Mouse (Mus musculus) embryo, embryonic 10.5 days (tissue): ENCODE data around the gene Trim17.

ENCODE experiments used
- DNase-seq: peaks from one replicate; pipeline ENCODE4 v3.0.0-alpha.2; 2015; ENCODE audit warnings: low spot score

Trim17 gene

DNA sequence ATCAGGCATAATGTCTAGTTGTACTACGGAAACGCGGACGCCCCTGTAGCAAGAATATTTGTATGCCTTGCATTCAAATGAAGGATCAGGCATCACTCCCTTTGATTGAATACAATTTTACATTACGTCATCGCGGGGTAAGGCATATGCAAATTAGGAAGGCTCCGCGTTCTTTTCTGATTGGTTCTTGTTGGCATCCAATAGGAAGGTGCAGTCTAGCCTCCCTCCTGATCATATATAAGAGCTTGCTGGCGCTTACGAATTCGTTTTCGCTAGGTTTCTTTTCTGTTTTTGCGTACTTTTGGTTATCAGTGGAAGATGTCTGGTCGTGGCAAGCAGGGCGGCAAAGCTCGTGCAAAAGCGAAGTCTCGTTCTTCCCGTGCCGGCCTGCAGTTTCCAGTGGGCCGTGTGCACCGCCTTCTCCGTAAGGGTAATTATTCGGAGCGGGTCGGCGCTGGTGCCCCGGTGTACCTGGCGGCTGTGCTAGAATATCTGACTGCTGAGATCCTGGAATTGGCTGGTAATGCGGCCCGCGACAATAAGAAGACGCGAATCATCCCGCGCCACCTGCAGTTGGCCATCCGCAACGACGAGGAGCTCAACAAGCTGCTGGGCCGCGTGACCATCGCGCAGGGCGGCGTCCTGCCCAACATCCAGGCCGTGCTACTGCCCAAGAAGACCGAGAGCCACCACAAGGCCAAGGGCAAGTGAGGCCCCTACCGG is at the start of gene Trim17, which contains the start of gene Hist3h2a:
Trim17 (plus strand) TSS at position 266 of the 723 bp plus-strand sequence.
Hist3h2a (plus strand) TSS at position 266 of the 723 bp plus-strand sequence.
- peak; percentile 99 for DNase-seq

GRCm38 (mm10) chr11:58904838-58905237 is 49.6 kb upstream of the Trim17 start:
- DNase-seq = peak; percentile 53

GRCm38 (mm10) chr11:58913776-58914175 is 40.7 kb upstream of the Trim17 start:
- DNase-seq = no peak

GRCm38 (mm10) chr11:58914461-58915028 is 39.9 kb upstream of the Trim17 start:
- peak; percentile 73 for DNase-seq

- DNase-seq = peak; percentile 69
Observed at GRCm38 (mm10) chr11:58916879-58917744, 37.4 kb upstream of the Trim17 start.

DNA sequence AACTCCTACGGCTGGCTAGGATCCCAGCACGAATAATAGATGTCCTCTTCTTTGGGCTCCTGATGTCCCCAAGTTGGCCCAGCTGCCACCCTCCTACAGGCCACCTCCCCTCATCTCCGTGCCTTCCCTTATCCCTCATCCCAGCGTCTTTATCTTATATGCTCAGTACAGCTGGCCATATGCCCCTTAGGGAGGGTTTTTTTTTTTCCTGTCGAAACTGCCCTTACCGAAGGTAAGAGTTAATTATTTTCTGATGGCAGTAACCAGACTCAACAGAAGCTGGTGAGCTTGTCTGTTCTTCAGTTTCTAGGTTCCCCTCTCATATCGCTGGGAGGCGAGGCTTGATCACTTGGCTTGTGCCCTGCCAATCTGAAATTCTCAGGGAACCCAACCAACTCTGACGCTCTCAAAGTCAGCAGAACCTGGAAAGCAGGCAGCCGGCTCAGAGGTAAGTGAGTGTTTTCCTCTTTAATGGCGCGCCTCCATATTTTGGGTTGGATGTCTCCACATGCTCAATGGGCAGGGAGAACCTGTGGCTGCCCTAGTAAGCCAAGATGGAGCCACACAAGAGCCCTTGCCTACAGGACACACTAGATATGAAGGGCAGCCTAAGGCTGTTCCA is 36.6 kb upstream of the Trim17 start, which contains the start of gene Btnl10:
Btnl10 (plus strand) TSS at position 164 of the 622 bp plus-strand sequence.
- DNase-seq = no peak

GRCm38 (mm10) chr11:58918759-58919158 is 35.7 kb upstream of the Trim17 start:
- no peak for DNase-seq

GRCm38 (mm10) chr11:58922420-58922819 is 32.1 kb upstream of the Trim17 start:
- no peak for DNase-seq

DNA sequence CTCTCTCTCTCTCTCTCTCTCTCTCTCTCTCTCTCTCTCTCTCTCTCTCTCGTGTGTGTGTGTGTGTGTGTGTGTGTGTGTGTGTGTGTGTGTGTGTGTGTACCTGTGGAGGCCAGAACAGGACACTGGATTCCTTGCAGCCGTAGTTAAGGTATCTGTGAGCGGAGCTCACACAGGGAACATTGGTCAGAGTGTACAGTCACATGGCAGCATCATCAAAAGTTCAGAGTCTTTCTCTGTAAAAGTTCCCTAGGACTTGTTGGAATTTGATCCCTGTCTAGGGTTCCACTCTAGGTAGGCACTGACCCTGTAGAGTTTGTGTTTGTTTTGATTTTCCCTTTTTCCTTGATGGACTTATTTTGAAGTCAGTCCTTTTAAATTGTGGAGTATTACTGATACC is 27.8 kb upstream of the Trim17 start:
- DNase-seq = no peak

- no peak for DNase-seq
Observed at GRCm38 (mm10) chr11:58927053-58927452, 27.4 kb upstream of the Trim17 start.

DNA sequence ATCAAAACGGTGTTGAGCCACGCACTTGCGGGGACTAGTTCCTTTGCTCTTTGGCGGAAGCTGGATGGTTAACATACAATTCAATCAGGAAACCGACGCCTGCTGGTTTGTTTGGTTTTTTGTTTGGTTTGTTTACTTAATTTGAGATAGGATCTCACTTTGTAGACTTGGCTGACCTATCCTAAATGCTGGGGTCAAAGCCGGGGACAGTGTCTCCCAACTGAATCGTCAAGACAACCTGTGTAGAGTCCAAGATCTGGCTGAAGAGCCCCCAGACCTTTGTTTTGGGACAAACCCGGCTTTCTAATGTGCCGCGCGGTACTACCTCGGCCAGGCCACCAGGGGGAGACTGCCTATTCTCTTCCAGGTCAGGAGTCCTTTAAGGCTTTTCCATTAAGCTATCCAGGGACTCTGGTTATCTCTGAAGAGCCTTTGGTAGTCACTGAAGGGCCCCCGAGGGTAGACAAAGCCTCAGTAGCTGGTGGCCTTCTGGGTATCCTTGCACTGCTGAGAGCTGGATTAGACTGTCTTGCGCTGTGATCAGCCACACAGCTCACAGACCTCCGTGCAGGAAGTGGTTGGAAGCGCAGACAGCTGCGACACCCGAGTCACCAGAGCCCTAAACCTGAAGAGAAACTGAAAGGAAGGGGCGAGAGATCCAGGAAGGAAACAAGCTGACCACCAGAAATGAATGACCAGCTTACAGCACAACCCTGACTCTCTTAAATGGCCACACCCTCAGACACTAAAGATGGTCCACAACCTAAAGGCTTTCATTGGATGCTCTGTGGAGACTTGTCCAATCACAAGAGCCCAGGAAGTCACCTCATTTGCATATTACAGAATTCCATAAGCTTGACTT is 26.5 kb upstream of the Trim17 start:
- DNase-seq = peak; percentile 88

DNA sequence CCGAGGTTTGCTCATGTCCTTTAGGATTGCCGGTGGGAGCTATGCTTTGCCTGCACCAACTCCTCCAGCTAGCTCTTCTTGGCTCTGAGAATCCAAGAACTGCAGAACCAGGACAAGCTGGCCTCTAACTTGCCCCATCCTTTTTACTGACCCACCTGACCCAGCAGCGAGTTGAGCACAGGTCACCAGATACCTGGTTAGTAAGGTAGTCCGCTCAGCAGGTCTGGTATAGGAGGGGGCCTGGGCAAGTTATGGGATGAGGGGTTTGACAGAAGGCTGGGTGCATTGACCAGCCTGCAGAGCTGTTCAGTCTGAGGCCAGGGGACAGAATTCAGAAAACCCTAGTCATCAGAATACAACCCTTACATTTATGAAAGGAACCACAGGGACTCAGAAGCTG is 25.4 kb upstream of the Trim17 start:
- DNase-seq = no peak

DNA sequence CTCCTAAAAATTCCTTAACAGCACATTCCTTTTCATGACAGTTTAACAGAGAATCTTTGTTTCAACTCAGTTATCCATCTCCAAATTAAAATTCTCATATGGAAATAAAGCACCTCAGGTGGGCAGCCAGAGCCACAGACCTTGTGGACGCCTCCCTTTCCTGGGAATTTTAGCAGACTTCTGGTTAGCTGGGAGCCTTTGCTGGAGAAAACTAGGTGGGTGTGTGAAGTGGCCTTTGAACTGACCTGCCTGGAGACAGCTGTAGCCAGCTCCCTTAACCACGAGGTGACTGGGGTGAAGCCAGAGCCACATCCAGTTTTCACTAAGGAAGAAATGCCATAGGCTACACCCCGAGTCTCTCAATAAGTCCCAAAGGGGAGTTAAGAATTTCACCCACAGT is 24.8 kb upstream of the Trim17 start:
- DNase-seq = no peak

DNA sequence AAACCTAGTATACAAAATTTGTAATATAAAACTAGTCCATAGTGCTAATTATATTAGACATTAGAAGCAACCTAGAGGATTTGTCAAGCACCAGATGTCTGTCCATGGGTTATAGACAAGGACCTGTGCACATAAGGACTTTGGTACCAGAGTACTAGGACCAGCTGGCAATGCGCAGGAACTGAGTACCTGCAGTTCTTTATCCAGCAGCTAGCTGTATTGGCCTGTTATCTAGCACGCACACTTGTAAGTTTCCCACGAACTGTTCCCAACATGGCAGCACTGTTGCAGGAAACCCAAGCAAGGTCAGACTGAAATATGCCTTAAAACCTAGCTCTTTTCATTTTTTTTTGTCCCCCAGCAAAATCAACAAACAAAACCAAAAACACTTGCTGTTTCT is 24.2 kb upstream of the Trim17 start:
- DNase-seq = no peak

DNA sequence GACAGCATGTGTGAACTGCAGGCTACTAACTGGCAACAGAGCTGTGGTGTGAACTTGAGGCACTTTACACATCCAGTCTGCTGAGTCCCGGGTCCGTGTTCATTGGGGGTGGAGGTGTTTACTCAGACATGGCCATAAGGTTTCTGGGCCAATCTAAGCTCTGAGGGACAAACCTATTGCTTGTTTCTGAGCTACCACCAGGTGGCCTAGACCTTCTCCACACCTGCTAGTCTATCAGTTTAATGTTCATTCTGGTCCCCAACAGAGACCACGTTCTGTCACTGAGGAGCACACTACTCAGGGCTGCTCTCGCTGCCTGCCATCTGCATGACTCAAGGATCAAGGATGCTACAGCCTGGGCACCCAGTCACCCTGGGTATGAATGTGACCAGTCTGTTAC is 22.9 kb upstream of the Trim17 start:
- no peak for DNase-seq

- DNase-seq = peak; percentile 71
Observed at GRCm38 (mm10) chr11:58937909-58938308, 16.6 kb upstream of the Trim17 start.

- DNase-seq = peak; percentile 96
Observed at GRCm38 (mm10) chr11:58938322-58939087, 16.0 kb upstream of the Trim17 start, which contains the start of gene Rnf187. Rnf187 (minus strand) TSS chr11:58938916.

- no peak for DNase-seq
Observed at GRCm38 (mm10) chr11:58939088-58939439, 15.4 kb upstream of the Trim17 start.

- DNase-seq = no peak
Observed at GRCm38 (mm10) chr11:58944136-58944535, 10.3 kb upstream of the Trim17 start.

GRCm38 (mm10) chr11:58947306-58947705 is 7.2 kb upstream of the Trim17 start:
- no peak for DNase-seq
